Mouse (Mus musculus) CD4-positive, CD25-positive, alpha-beta regulatory T cell, adult 4 months (primary cell): ENCODE results near the gene Atg4a. TPM values are rescaled to one million over a fixed set of nuclear protein-coding genes. Genes with fewer than 3 reads are reported as not detected.

Experiments used
- ATAC-seq: one replicate; pipeline ENCODE4 v1.8.0; 2017
- polyA plus RNA-seq, 2 experiments: library from polyadenylated mRNA; unstranded; fragments of 100-300 nt; shearing (Covaris generic); gene quantifications; one replicate each; pipeline ENCODE4 v1.2.1; 2017

Atg4a gene
- 10 to 100 TPM; 31.4 to 35.8 TPM for polyA plus RNA-seq

DNA sequence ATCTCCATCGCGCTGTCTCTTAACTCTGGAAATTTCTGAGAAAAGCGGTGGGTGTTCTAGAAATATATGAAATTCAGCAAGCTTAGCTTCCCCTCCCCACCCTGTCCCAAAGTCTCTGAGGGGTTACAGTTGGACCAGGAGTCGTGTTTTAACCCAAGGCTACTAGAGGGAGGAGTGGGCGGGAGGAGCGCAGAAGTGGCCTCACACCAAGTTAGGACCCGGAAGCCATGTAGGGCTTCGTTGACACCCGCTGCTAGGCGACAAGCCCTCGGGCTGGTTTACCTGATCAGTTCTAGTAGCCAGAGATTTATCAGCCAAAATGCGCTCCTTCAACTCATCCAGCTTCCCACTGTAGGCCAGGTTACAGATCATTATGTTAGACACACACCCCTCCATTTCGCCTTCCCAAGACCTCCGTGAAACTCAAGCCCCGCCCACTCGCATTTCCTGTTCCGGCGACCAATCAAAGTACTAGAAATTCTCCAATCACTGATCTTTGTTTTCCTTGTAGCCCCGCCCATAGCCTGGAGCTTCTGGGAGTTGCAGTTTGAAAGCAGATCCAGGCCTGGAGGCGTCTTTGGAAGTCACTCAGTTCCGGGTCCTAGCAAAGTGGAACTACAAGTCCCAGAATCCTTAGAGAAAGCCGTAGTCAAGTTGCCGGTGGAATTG lies at the start of gene Atg4a, which contains the start of gene Psmd10:
Gene Atg4a (plus strand): TSS at position 636 of the 669 bp plus-strand sequence.
Gene Psmd10 (minus strand): TSS at position 457 of the 669 bp plus-strand sequence.
- ATAC-seq: peak; percentile 98

DNA sequence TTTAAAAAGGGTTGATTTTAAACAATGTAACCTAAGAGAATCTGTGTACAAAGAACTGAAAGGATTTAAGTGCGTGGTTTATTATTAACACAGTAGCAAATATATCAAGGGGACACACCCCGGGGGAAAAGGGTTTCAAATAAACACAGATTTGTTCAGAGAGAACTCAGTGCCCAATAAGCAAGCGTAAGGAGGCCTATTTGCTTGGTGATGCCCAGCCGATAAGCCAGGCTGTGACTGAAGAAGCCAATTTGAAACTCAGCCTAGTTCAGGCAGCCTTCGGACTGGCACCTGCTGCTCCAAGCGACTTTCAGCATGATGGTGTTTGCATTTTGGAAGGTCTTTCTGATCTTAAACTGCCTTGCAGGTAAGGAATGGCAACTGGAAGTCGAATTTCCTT lies 49.3 kb upstream of the Atg4a start, which contains the start of gene Vsig1:
Gene Vsig1 (plus strand): TSS at position 249 of the 400 bp plus-strand sequence.
- no peak for ATAC-seq

GRCm38 (mm10) chrX:140921321-140921720 lies 35.4 kb upstream of the Atg4a start:
- no peak for ATAC-seq

- ATAC-seq: no peak
Measured at GRCm38 (mm10) chrX:140932066-140932465, 24.6 kb upstream of the Atg4a start.

DNA sequence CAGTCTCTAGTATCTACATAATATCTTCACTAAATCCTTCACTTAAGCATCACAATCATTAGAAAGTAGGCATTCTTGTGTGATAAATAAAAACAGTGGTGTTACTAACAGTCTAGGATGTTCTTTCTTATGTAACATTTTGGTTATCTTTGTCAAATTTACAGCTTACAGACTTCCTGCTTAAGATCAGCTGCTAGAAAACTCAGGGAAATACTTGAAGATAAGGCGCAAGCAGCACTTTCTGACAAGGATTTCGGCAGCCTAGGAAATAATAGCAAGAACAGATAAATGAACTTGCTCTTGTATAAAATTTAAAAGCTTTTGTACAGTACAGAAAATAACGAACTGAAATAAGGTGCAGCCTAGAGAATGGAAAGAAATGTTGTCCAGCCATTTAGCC lies 23.4 kb upstream of the Atg4a start:
- no peak for ATAC-seq

GRCm38 (mm10) chrX:140936271-140936670 lies 20.4 kb upstream of the Atg4a start:
- ATAC-seq: no peak

- ATAC-seq: no peak
Measured at GRCm38 (mm10) chrX:140953618-140954017, 3.1 kb upstream of the Atg4a start.

DNA sequence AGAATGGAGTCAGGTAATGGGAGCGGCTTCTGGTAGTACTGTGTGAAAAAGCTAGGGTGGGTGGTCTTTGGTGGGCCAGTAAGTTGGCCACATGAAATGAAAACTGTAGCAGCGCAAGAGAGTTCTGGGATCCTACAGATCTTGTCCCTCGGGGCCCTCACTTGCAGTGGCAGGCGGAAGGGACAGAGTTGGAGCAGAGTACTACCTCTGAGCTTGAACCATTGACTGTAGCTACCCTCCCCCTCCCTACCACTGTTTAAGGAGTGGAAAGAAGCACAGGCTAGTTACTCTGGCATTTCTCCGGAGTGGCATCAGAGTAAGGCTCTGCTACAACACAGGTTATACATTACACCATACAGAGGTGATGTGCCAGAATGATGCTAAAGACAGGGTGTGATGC lies 252 bp downstream of the Atg4a start:
- peak; percentile 38 for ATAC-seq

DNA sequence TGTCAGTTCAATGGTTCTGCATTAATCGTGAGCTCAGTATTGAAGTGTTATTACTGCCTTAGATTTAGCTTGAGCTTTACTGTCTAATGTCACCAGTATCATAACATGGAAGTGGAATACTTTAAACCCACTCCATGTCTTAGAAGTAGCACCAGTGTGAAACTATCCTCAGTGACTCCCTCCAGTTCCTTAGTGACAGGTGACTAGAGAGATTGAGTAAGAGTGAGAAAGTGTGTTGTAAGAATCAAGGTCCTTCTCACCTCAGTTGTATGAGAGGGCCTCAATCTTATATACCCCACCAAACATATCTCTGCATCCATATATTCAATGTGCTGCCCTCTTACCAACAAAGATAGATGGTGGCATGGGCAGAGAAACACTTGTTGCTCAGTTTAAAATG lies 22.2 kb downstream of the Atg4a start:
- no peak for ATAC-seq

DNA sequence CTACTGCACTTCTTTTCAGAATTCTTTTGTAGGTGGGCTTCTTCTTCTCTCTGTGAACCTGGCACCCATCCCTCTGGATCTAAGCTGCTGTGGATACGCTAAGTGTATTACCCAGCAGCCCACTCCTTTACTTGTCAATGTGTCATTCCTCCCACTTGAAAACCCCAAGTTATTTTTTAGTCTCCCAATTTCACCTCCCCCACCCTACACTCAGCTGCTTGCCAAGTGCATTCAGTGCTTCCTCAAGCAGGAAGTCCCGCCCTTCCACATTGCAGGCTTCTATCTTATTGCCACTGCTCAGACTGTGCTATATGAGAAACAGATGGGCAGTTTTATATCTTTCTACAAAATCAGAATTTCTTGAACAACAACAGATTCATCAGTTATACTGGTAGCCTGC lies 22.8 kb downstream of the Atg4a start:
- ATAC-seq: no peak

GRCm38 (mm10) chrX:140980163-140980562 lies 23.5 kb downstream of the Atg4a start:
- no peak for ATAC-seq

GRCm38 (mm10) chrX:140983206-140983960 lies 26.7 kb downstream of the Atg4a start:
- no peak for ATAC-seq

GRCm38 (mm10) chrX:140984795-140985194 lies 28.1 kb downstream of the Atg4a start:
- ATAC-seq: peak; percentile 34

GRCm38 (mm10) chrX:140985256-140985655 lies 28.5 kb downstream of the Atg4a start:
- no peak for ATAC-seq

- no peak for ATAC-seq
Measured at GRCm38 (mm10) chrX:140996909-140997516, 40.3 kb downstream of the Atg4a start.

DNA sequence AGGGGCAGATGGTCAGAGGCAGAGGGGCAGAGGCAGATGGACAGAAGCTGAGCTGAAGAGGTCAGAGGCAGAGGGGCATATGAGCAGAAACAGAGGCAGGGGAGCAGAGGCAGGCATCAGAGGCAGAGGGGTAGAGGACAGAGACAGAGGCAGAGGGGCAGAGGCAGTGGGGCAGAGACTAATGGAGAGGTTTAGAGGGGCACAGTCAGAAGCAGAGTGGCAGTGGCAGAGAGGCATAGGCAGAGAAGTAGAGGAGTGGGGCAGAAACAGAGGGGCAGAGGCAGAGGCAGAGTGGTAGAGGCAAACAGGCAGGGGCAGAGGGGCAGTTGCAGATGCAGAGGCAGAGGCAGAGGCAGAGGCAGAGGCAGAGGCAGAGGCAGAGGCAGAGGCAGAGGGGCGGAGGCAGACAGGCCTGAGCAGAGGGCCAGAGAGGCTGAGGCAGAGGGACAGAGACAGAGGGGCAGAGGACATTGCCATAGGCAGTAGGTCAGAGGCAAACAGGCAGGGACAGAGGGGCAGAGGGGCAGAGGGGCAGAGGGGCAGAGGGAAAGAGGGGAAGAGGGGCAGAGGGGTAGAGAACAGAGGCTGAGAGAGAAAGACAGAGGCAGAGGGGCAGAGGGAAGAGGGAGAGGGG lies 41.3 kb downstream of the Atg4a start:
- ATAC-seq: no peak

DNA sequence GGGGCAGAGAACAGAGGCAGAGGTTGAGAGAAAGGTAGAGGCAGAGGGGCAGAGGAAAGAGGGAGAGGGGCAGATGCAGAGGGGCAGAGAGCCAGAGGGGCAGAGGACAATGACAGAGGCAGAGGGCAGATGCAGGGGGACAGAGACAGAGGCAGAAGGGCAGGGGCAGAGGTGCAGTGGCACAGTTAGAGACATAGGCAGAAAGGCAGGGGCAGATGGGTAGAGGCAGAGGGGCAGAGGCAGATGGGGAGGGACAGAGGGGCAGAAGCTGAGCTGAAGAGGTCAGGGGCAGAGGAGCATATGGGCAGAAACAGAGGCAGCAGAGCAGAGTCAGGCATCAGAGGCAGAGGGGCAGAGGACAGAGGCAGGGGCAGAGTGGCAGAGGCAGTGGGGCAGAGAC lies 42.2 kb downstream of the Atg4a start:
- ATAC-seq: no peak

DNA sequence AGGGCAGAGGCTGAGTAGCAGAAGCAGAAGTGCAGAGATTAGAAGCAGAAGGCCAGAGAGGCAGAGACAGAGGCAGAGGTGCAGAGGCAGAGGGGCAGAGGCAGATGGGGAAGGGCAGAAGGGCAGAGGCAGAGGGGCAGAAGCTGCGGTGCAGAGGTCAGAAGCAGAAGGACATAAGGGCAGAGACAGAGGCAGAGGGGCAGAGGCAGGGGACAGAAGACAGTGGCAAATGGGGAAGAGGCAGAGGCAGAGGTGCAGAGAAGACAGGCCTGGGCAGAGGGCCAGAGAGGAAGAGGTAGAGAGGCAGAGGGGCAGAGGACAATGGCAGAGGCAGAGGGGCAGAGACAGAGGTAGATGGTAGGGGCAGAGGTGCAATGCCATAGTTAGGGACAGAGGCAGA lies 193.0 kb downstream of the Atg4a start:
- no peak for ATAC-seq

GRCm38 (mm10) chrX:141150290-141150689 lies 193.6 kb downstream of the Atg4a start:
- no peak for ATAC-seq

DNA sequence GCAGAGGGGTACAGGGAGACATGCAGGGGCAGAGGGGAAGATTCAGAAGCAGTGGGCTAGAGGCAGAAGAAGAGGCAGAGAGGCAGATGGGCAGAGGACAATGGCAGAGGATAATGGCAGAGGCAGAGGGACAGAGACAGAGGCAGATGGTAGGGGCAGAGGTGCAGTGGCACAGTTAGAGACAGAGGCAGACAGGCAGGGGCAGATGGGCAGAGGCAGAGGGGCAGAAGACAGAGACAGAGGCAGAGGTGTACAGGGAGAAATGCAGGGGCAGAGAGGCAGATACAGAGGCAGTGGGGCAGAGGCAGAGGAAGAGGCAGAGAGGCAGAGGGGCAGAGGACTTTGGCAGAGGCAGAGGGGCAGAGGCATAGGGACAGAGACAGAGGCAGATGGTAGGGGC lies 194.5 kb downstream of the Atg4a start:
- ATAC-seq: no peak

GRCm38 (mm10) chrX:141156696-141157095 lies 200.0 kb downstream of the Atg4a start:
- ATAC-seq: peak; percentile 75

DNA sequence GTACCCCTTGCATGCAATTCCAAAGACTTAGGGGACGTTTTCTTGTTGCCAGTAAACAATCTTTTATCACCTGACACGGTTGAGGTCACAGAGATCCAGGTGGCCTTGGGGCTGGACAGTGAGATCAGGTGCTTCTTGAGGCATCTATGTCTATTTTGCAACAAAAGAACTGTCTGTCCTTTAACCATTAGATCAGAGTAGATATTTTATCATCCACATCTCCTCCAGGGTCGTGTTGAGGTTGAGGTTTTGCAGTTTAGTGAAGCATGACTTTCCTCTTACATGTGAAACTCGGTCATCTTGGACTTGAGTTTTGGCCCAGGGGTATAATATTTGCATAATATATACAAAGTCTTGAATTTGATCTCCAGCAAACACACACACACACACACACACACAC lies 200.9 kb downstream of the Atg4a start:
- no peak for ATAC-seq

GRCm38 (mm10) chrX:141158160-141158559 lies 201.5 kb downstream of the Atg4a start:
- ATAC-seq: no peak
